Mouse (Mus musculus): ENCODE results near the gene Ntm. TPM values are rescaled to one million over a fixed set of nuclear protein-coding genes. Genes with fewer than 3 reads are reported as not detected.

Gene Ntm
- polyA plus RNA-seq, 1 experiment from 2014 or later = 21.4 TPM

DNA sequence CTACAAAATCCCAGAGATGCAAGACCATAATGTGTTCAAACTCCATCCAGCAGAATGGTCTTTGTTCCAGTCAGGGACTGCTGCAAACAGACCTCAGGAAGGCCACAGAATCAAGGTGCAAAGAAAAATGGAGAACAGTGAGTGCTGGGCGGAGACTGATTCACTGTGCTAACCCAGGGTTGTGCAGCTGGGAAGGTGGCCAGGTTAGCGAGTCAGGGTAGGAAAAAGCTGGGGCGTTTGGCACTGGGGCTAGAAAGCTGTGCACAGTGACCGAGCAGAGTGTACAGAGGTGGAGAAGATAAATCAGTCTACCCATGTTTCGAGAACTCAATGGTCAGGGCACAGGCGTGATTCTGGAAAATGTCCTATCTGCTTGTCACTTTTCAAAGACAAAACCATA lies 291.1 kb downstream of the Ntm start:
- Histone ChIP-seq H3K4me2 (no peak overlapping the region), H3K9me3 (no peaks in the 10 kb centered on the region), H3K36me3 (no peaks in the 10 kb centered on the region), H3K27ac (no peak overlapping the region), H3K27me3 (peaks cover 27% of the 10 kb centered on the region), H3K9ac (no peak overlapping the region), H3K4me3 (no peak overlapping the region), H3K4me1 (no peaks in the 10 kb centered on the region)
- no peak for ATAC-seq (ENCODE audit: borderline replicate concordance, extremely low read depth, low FRiP score, low TSS enrichment)
- 66% methylated on average over 6 of the region's 6 CpGs for WGBS

DNA sequence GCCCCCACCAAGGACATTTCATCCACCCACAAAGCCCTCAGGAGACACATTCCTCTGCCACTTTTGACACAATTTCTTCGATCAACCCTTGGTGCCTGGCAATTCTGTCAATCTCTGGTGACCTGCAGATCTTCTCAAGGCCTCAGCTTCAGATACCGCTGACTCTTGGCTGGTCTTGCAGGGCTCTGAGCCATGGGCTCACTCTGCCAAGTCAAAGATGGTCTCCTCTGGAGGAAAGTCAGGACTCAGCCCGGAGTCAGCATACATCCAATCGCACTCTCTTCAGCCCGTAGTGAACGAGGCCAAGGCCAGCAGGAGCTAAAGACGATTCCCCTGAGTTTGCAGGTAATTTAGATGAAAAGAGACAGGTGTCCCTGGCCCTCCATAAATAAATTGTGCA lies 299.7 kb downstream of the Ntm start:
- peaks cover 57% of the 10 kb centered on the region for H3K27me3 ChIP-seq
- ATAC-seq (ENCODE audit: borderline replicate concordance, extremely low read depth, low FRiP score, low TSS enrichment) = no peak; the same call in 1 of the 2 replicates
- H3K4me1 ChIP-seq = no peaks in the 10 kb centered on the region
- no peak overlapping the region for H3K27ac ChIP-seq
- H3K4me3 ChIP-seq = no peak overlapping the region
- no peak overlapping the region for H3K4me2 ChIP-seq
- WGBS = 67% methylated on average over 7 of the region's 7 CpGs
- H3K9ac ChIP-seq = no peak overlapping the region
- H3K36me3 ChIP-seq = no peaks in the 10 kb centered on the region
- no peaks in the 10 kb centered on the region for H3K9me3 ChIP-seq

DNA sequence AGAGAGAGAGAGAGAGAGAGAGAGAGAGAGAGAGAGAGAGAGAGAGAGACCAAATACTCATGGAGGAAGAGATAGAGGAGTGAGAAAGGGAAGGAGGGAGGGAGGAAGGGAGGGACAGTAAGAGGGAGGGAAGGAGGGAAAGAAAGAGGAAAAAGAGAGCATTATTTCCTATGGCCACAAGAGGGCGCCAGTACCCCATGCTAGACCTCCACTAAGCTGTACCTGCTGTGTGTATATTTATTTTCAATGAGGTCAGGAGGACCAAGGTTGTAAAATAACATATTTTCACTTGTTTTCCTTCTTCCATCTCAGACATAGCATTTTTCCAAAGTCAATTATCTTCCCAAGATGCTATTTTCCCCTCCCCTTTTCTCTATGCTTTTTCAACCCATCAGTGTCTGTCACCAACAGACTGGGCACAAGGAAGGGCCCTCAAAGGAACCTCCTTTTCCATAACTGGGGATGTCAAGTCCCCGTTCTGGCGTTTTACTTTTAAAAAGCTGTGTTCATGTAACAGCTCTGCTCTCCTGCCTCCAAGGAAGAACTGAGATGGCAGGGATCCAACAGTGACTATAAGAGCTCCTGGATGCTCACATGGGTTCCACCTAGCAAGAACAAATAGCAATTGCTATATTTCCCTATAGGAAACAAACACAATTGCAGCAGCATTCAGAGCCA lies 301.3 kb downstream of the Ntm start:
- Histone ChIP-seq H3K4me3 (no peak overlapping the region), H3K9ac (no peak overlapping the region), H3K4me2 (no peak overlapping the region), H3K9me3 (no peaks in the 10 kb centered on the region), H3K27ac (no peak overlapping the region), H3K36me3 (no peaks in the 10 kb centered on the region), H3K27me3 (peaks cover 56% of the 10 kb centered on the region), H3K4me1 (no peaks in the 10 kb centered on the region)
- WGBS = 19% methylated on average over 3 of the region's 3 CpGs
- no peak for ATAC-seq (ENCODE audit: borderline replicate concordance, extremely low read depth, low FRiP score, low TSS enrichment)

DNA sequence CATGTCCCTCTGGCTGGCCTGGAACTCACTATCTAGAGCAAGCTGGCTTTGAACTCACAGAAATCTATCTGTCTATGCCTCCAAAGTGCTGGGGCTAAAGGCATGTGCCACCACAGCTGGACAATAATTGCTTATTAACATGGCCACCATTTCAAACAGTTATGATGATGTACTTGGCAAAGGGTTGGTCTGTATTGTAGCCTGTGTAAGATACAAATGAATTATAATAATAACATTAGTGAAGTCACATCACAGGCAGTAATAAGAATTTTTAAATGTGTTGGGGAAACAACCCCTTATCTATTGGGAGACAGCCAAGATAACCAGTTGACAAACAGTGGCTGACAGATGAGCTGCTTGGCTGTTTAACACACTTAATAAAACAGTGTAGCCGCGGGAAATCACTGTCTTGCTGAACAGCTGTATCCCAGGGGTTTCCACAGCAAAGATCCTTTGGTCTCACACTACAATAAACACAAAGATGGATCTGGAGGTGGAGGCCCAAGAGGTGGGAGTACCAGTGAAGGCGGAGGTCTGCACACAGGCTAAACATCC lies 302.8 kb downstream of the Ntm start:
- Histone ChIP-seq H3K36me3 (no peaks in the 10 kb centered on the region), H3K27me3 (peaks cover 58% of the 10 kb centered on the region), H3K9ac (no peak overlapping the region), H3K4me1 (no peaks in the 10 kb centered on the region), H3K27ac (no peak overlapping the region), H3K9me3 (no peaks in the 10 kb centered on the region), H3K4me3 (no peak overlapping the region), H3K4me2 (no peak overlapping the region)
- ATAC-seq (ENCODE audit: borderline replicate concordance, extremely low read depth, low FRiP score, low TSS enrichment) = peak; percentile 66; the same call in 1 of the 2 replicates
- 19% methylated on average over 3 of the region's 3 CpGs for WGBS

DNA sequence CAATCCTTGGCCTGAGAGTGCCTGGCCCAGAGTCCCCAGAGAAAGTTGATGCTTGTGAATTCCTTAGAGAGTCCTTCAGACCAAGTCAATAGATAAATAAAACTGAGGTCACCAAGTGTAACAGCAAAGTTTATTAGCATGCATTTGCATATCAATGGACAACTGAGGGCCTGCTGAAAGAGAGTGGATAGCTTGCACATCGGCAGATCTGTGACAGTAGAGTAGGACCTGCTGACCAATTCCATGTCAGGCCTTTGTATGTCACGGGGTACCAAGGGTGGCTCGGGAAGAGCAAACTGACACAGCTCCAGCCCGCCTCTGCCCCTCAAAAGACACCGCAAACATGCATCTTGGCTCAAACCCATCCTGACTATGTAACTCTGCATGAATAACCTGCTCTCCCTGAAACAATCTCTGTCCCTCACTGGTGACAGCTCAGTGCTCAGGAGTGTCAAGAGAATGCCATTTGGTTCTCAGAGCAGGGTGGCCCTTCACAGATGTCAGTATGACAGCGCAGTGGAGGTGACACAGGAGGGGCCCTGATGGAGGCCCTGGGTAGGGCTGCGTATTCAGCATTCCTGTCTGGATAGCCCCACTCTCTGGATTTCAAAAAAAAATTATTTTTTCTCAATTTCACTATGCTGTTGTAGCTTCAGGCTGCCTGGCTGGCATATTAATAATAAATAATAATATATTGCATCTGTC lies 305.0 kb downstream of the Ntm start:
- WGBS = 67% methylated on average over 7 of the region's 7 CpGs

DNA sequence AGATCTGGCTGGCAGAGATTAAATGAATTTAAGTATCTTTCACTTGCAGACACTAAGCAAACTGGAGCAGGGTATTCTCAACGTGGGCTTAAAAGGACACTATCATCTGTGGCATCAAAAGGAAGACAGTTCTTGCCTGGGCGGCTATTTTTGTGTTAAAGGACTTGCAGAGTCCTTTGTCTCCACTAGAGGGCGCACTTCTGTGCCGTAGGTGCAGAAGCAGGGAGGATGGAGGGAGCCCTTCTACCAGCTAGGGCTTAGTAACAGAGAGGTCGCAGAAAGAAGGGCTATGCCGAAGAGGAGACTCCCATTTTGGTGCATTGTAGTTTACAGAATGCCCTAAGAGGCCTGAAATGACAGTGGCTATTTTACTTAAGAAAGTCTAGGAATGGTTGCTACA lies 308.1 kb downstream of the Ntm start:
- Histone ChIP-seq H3K9ac (no peak overlapping the region), H3K4me2 (no peak overlapping the region), H3K36me3 (no peaks in the 10 kb centered on the region), H3K27me3 (peaks cover 78% of the 10 kb centered on the region), H3K27ac (no peak overlapping the region), H3K4me3 (no peak overlapping the region), H3K9me3 (no peaks in the 10 kb centered on the region), H3K4me1 (no peaks in the 10 kb centered on the region)
- WGBS = 14% methylated on average over 6 of the region's 6 CpGs
- no peak for ATAC-seq (ENCODE audit: borderline replicate concordance, extremely low read depth, low FRiP score, low TSS enrichment)

More for the DNA sequence above, 305.0 kb downstream of the Ntm start:
- no peak for ATAC-seq (ENCODE audit: borderline replicate concordance, extremely low read depth, low FRiP score, low TSS enrichment)
- H3K4me1 ChIP-seq = no peaks in the 10 kb centered on the region
- no peak overlapping the region for H3K27ac ChIP-seq
- no peak overlapping the region for H3K9ac ChIP-seq
- H3K9me3 ChIP-seq = no peaks in the 10 kb centered on the region
- peaks cover 67% of the 10 kb centered on the region for H3K27me3 ChIP-seq
- no peaks in the 10 kb centered on the region for H3K36me3 ChIP-seq
- no peak overlapping the region for H3K4me3 ChIP-seq
- no peak overlapping the region for H3K4me2 ChIP-seq

DNA sequence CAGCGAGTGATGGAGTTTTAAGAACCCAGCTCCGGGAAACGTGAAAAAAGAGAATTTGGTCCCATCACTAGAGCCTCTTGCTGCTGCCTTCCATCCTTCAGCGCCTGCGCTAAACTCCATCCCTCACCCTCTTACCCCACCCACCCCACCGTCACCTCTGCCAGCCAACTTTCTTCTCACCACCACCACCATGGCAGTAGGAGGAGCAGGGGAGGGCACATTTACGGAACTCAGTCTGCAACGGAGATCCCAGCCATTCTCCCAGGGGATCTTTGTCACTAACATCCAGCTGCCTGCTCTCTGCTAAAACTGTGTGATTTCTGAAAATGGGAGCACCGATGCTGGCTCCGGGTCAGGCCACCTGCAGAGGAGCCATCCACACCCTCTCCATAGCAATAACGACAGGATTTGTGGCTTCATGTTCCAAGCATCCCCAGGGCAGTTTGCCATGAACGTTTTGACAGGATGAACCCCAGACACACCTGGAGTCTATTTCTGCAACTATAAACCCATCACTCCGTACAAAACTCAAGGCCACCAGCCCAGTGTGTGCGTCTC lies 309.2 kb downstream of the Ntm start:
- 62% methylated on average over 14 of the region's 14 CpGs for WGBS

DNA sequence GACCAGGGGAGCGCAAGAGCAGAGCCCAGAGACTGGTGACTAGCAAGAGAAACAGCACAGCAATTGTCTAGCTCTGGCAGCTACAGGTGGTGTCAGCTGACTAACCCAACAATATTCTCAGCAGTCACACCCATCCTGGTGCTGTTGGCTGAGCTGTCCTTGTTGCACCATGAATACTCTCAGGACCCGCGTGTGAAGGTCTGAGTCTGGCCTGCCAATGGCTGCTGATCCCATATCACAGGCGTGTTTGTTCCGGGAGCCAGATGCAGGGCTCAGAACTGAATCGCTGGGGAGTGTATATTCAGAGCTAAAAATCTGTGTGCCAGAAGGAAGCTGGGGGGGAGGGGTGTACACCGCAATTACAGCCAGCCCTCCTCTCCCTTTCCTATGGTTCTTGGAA lies 310.1 kb downstream of the Ntm start:
- H3K4me1 ChIP-seq = no peaks in the 10 kb centered on the region
- peaks cover 63% of the 10 kb centered on the region for H3K27me3 ChIP-seq
- H3K4me3 ChIP-seq = no peak overlapping the region
- H3K27ac ChIP-seq = no peak overlapping the region
- 67% methylated on average over 7 of the region's 7 CpGs for WGBS
- no peaks in the 10 kb centered on the region for H3K36me3 ChIP-seq
- H3K4me2 ChIP-seq = no peak overlapping the region
- no peaks in the 10 kb centered on the region for H3K9me3 ChIP-seq
- H3K9ac ChIP-seq = no peak overlapping the region
- ATAC-seq (ENCODE audit: borderline replicate concordance, extremely low read depth, low FRiP score, low TSS enrichment) = no peak

More for the DNA sequence above, 309.2 kb downstream of the Ntm start:
- Histone ChIP-seq H3K4me1 (no peaks in the 10 kb centered on the region), H3K9ac (no peak overlapping the region), H3K27me3 (peaks cover 72% of the 10 kb centered on the region), H3K4me3 (no peak overlapping the region), H3K36me3 (no peaks in the 10 kb centered on the region), H3K27ac (no peak overlapping the region), H3K4me2 (no peak overlapping the region), H3K9me3 (no peaks in the 10 kb centered on the region)
- ATAC-seq (ENCODE audit: borderline replicate concordance, extremely low read depth, low FRiP score, low TSS enrichment) = no peak

DNA sequence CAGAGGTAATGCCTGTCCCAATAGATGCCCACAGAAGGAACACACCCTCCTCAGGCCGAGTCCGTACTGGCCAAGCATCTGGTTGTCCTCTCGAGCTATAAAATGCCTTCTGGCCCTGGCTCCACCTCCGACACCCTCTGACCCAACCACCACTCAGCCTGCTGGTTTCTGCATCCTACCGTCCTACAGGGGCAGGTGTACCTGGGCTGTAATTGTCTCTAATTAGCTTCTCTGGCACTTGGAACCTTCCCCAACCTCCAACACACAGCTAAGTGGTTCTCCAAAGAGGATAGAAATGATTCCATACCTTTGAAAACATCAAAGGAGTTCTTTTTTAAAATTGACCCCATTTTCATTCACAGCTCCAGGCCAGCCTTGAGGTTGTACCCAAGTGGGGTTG lies 311.1 kb downstream of the Ntm start:
- no peak for ATAC-seq (ENCODE audit: borderline replicate concordance, extremely low read depth, low FRiP score, low TSS enrichment)

DNA sequence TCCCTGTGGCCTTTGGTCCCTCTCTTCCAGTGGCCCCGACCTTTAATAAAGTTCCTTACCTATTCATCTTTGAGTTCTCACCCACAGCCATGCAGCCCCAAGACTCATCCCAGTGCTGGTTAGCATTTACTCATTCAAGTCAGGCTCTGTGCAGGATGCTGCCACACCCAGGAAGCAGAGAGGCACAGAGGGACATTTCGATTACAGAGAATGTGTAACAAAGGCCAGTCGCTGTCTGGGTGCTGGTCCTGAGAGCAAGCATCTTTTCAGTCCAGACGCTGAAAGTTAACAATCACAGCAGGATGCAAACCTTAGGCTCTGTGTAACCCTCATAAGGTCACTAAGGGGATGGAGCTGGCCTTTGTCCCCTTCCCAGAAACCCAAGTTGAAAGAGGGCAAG lies 311.7 kb downstream of the Ntm start:
- no peak for ATAC-seq (ENCODE audit: borderline replicate concordance, extremely low read depth, low FRiP score, low TSS enrichment)
- no peaks in the 10 kb centered on the region for H3K9me3 ChIP-seq
- peaks cover 50% of the 10 kb centered on the region for H3K27me3 ChIP-seq
- no peaks in the 10 kb centered on the region for H3K36me3 ChIP-seq
- no peaks in the 10 kb centered on the region for H3K4me1 ChIP-seq
- no peak overlapping the region for H3K27ac ChIP-seq
- no peak overlapping the region for H3K9ac ChIP-seq
- no peak overlapping the region for H3K4me2 ChIP-seq
- 69% methylated on average over 4 of the region's 4 CpGs for WGBS
- no peak overlapping the region for H3K4me3 ChIP-seq

More for the DNA sequence above, 311.1 kb downstream of the Ntm start:
- Histone ChIP-seq H3K27me3 (peaks cover 56% of the 10 kb centered on the region), H3K36me3 (no peaks in the 10 kb centered on the region), H3K4me1 (no peaks in the 10 kb centered on the region), H3K9ac (no peak overlapping the region), H3K27ac (no peak overlapping the region), H3K4me2 (no peak overlapping the region), H3K4me3 (no peak overlapping the region), H3K9me3 (no peaks in the 10 kb centered on the region)
- WGBS = 71% methylated on average over 5 of the region's 5 CpGs

DNA sequence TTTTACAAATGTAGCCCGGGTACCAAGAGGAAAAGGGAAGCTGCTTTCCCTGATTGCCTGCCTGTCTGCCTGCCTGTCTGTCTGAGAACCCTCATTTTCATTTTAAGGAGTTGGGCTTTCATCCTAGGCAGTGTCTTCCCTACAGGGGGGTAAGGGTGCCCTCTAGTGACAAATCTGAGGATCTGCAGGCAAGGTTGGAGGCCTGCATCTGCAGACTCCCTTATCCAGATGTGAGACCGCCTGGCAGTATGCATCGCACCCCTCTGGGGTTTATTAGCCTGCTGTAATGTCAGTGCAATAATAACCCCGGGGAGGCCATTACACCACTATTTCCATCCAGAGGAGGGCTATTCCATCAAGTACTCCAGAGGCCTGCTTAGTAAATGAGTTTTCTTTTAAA lies 312.3 kb downstream of the Ntm start:
- H3K9me3 ChIP-seq = no peaks in the 10 kb centered on the region
- no peak overlapping the region for H3K4me2 ChIP-seq
- ATAC-seq (ENCODE audit: borderline replicate concordance, extremely low read depth, low FRiP score, low TSS enrichment) = no peak

DNA sequence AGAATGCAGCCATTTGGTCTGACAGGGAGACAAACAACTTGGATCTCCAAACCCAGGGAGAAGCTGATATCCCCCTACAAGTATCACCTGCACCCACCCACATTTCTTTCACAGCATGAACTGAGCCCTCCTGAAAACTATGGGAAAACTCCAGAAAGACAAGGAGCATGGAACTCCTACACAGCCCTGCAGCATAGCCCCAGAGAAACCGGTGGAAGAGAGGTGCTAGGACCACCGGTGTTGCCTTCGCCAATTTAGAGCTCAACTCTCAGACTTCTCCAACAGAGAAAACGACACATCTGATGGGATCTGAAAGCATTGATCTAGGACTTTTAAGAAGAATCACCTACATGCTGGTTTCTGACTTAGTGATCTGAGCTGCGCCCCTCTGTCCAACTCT lies 312.7 kb downstream of the Ntm start:
- no peak overlapping the region for H3K4me2 ChIP-seq
- H3K4me3 ChIP-seq = no peak overlapping the region
- ATAC-seq (ENCODE audit: borderline replicate concordance, extremely low read depth, low FRiP score, low TSS enrichment) = no peak
- H3K27ac ChIP-seq = no peak overlapping the region
- no peaks in the 10 kb centered on the region for H3K36me3 ChIP-seq
- peaks cover 55% of the 10 kb centered on the region for H3K27me3 ChIP-seq
- no peak overlapping the region for H3K9ac ChIP-seq
- WGBS = 76% methylated on average over 5 of the region's 5 CpGs
- no peaks in the 10 kb centered on the region for H3K4me1 ChIP-seq
- no peaks in the 10 kb centered on the region for H3K9me3 ChIP-seq

More for the DNA sequence above, 312.3 kb downstream of the Ntm start:
- peaks cover 51% of the 10 kb centered on the region for H3K27me3 ChIP-seq
- H3K4me1 ChIP-seq = no peaks in the 10 kb centered on the region
- H3K9ac ChIP-seq = no peak overlapping the region
- H3K4me3 ChIP-seq = no peak overlapping the region
- H3K27ac ChIP-seq = no peak overlapping the region
- WGBS = 30% methylated on average over 4 of the region's 4 CpGs
- H3K36me3 ChIP-seq = no peaks in the 10 kb centered on the region

All from lung, embryonic 15.5 days (tissue).